Mouse (Mus musculus): Measurements from ENCODE around the gene Rgl3. TPM values are rescaled to one million over a fixed set of nuclear protein-coding genes. Genes with fewer than 3 reads are reported as not detected.
A peak's percentile ranks its signal among the peaks of the same experiment; 100 is the strongest.

Gene Rgl3
- polyA plus RNA-seq, 1 experiment = 3.9 TPM

DNA sequence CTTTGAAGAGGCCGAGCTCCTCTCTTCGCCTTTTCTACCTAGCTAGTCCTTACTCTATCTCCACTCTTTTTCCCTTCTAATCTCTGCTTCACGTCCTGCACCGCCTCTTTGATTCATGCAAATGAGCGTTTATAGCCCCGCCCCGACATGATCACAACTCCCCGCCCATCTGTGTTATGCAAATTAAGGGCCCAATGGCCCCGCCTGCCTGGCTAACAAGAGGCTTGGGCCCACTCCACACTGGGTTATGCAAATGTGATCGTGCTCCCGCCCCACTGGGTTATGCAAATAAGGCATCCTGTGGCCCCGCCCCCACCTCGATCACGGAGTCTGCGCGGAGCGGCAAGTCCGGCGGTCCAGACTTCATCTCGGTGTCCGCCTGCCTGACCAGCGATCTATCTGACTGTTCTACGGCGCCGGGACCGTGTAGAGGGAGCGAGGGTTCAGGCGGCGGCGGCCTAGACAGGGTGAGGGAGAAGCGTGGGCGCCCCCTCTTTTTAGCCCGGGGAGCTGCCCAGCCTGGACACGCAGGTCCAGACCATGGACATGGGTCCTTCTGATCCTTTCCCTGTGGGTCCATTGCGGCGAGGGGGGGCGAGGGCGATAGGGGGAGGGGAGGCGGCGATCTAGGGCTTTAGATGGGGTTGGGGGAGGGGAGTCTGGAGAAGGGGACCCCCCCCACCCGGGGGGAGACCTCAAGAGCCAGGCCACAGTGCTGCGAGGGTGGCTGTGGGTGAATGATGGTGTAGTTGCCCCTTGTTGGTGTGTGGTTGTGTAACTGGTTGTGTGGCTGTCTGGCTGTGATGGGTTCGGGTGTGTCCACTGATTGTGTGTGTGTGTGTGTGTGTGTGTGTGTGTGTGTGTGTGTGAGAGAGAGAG is 52.3 kb downstream of the Rgl3 start, which contains the start of gene Plppr2:
Gene Plppr2 (plus strand): TSS at position 342 of the 879 bp plus-strand sequence.
- Histone ChIP-seq H3K4me3 (ENCODE audit: control insufficient read depth, low read depth, low read length) (peak within 1 kb of the TSS; percentile 74), H3K36me3 (ENCODE audit: control insufficient read depth, insufficient read depth, low read length) (no peaks in the 10 kb centered on the region), H3K27me3 (ENCODE audit: control insufficient read depth, insufficient read depth, low read length) (no peaks in the 10 kb centered on the region), H3K4me1 (ENCODE audit: control insufficient read depth, insufficient read depth, low read length) (peaks cover 18% of the 10 kb centered on the region), H3K27ac (ENCODE audit: control insufficient read depth, insufficient read depth, low read depth, low read length) (no peak within 1 kb of the TSS)
- TF ChIP-seq CTCF (IDR thresholded peaks at IDR 0.05; ENCODE audit: control insufficient read depth, insufficient read depth, insufficient replicate concordance, low read depth, low read length) (no peak), POLR2A (IDR thresholded peaks at IDR 0.05; ENCODE audit: control insufficient read depth, low read depth, low read length) (no peak; the same call in 1 of the 2 replicates)

DNA sequence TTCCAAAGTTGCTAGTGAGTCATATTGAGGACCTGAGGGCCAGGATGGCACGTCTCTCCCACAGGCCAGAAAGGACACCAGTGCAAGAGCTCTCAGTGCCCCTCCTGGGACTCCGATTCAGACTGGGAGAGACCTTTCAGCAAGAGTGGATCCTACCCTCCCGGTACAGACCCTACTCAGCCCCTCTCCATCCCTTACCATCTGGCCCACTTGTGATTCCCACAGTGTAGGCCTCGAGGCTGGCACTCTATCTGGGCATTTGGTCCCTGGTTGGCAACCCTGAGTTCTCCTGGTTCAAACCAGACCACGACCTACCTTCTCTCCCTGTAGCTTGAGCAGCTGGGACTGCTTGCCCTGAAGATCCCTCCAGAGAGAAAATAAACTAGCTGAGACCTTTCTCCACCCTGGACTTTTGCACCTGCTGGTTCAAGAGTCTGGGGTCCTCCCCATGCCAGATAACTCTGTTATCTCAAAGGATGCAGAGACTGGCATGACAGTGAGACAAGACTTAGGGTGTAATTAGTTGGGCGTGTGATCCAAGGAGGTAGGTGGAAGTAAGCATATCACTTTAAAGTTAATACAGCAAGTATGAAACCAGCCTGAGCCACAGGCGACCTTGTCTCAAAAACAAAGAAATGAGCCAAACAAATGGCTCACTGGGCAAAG is 53.6 kb downstream of the Rgl3 start:
- H3K4me1 ChIP-seq (ENCODE audit: control insufficient read depth, insufficient read depth, low read length) = peaks cover 18% of the 10 kb centered on the region
- no peaks in the 10 kb centered on the region for H3K36me3 ChIP-seq (ENCODE audit: control insufficient read depth, insufficient read depth, low read length)
- H3K27ac ChIP-seq (ENCODE audit: control insufficient read depth, insufficient read depth, low read depth, low read length) = no peak overlapping the region
- TF ChIP-seq POLR2A (IDR thresholded peaks at IDR 0.05; ENCODE audit: control insufficient read depth, low read depth, low read length) = no peak
- no peak for TF ChIP-seq CTCF (IDR thresholded peaks at IDR 0.05; ENCODE audit: control insufficient read depth, insufficient read depth, insufficient replicate concordance, low read depth, low read length)
- H3K27me3 ChIP-seq (ENCODE audit: control insufficient read depth, insufficient read depth, low read length) = no peaks in the 10 kb centered on the region
- no peak overlapping the region for H3K4me3 ChIP-seq (ENCODE audit: control insufficient read depth, low read depth, low read length)

DNA sequence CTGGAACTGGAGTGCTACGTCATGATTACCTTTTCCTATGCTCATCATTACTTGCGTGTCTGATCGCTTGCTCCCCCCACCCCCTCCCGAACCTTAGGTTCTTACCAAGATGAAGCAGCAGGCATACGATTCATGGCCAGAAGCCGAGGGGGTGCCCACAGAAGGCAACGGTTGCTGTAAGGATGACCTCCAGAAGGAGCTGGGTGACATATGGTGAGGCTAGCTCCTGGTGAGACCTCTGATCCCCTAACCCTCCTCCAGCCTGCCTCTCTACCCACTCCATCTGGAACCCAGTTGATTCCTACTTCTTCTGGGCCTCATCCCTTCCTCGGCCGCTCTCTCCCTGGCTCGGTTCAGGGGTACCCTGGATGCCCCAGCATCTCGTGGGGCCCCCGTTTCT is 55.2 kb downstream of the Rgl3 start:
- no peak overlapping the region for H3K4me3 ChIP-seq (ENCODE audit: control insufficient read depth, low read depth, low read length)
- no peak for TF ChIP-seq POLR2A (IDR thresholded peaks at IDR 0.05; ENCODE audit: control insufficient read depth, low read depth, low read length)
- H3K27me3 ChIP-seq (ENCODE audit: control insufficient read depth, insufficient read depth, low read length) = no peaks in the 10 kb centered on the region
- H3K27ac ChIP-seq (ENCODE audit: control insufficient read depth, insufficient read depth, low read depth, low read length) = no peak overlapping the region
- H3K4me1 ChIP-seq (ENCODE audit: control insufficient read depth, insufficient read depth, low read length) = peaks cover 18% of the 10 kb centered on the region
- H3K36me3 ChIP-seq (ENCODE audit: control insufficient read depth, insufficient read depth, low read length) = no peaks in the 10 kb centered on the region

DNA sequence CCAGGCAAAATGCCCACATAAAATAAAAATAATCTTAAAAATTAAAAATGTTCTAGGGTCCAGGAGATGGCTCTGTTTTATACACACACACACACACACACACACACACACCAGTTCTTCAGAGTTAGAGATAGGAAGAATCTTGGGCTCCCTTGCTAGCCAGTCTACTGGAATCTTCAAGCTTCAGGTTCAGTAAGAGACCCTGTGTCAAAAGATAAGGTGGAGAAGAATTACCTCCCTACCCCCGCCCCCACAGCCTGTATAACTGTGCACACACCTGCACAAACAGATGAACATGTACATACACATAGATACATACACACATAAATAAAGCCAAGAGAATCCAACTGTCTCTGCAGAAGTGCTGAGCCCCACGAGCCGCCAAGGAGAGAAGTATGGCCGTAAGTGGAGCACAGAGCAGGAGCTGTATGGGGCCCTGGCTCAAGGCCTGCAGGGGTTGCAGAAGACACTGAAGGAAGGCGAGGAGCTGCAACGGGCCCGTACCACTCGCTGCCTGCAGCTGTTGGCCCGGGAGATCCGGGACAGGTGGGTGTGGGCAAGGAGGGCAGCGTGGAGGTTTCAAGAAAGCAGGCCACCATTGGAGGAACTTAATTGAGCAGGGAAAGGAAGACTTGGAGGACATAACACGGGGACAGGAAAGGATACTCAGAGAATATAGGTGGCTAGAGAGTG is 56.7 kb downstream of the Rgl3 start:
- H3K4me3 ChIP-seq (ENCODE audit: control insufficient read depth, low read depth, low read length) = peak overlapping the region; percentile 9; the same call in 1 of the 2 replicates
- TF ChIP-seq POLR2A (IDR thresholded peaks at IDR 0.05; ENCODE audit: control insufficient read depth, low read depth, low read length) (no peak), CTCF (IDR thresholded peaks at IDR 0.05; ENCODE audit: control insufficient read depth, insufficient read depth, insufficient replicate concordance, low read depth, low read length) (no peak)
- H3K27ac ChIP-seq (ENCODE audit: control insufficient read depth, insufficient read depth, low read depth, low read length) = no peak overlapping the region
- no peaks in the 10 kb centered on the region for H3K36me3 ChIP-seq (ENCODE audit: control insufficient read depth, insufficient read depth, low read length)
- no peaks in the 10 kb centered on the region for H3K27me3 ChIP-seq (ENCODE audit: control insufficient read depth, insufficient read depth, low read length)
- peaks cover 19% of the 10 kb centered on the region for H3K4me1 ChIP-seq (ENCODE audit: control insufficient read depth, insufficient read depth, low read length)

DNA sequence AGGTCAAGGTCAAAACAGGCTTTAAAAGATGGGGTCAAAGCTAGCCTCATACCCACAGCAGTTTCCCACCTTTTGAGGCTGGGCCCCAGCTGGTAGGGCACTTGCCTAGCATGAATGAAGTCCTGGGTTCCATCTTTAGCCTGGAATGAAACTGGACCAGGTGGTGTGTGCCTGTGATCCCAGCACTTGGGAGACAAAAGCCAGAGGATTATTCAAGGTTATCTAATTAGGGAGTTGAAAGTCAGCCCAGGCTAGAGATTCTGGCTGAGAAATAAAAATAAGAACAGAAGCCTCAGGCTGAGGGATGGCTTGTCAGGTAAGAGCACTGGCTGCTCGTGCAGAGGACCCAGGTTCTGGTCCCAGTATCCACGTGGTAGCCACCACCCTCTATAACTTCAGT is 57.2 kb downstream of the Rgl3 start:
- Histone ChIP-seq H3K36me3 (ENCODE audit: control insufficient read depth, insufficient read depth, low read length) (no peaks in the 10 kb centered on the region), H3K4me1 (ENCODE audit: control insufficient read depth, insufficient read depth, low read length) (peaks cover 19% of the 10 kb centered on the region), H3K27me3 (ENCODE audit: control insufficient read depth, insufficient read depth, low read length) (no peaks in the 10 kb centered on the region), H3K4me3 (ENCODE audit: control insufficient read depth, low read depth, low read length) (no peak overlapping the region), H3K27ac (ENCODE audit: control insufficient read depth, insufficient read depth, low read depth, low read length) (no peak overlapping the region)
- TF ChIP-seq CTCF (IDR thresholded peaks at IDR 0.05; ENCODE audit: control insufficient read depth, insufficient read depth, insufficient replicate concordance, low read depth, low read length) (no peak), POLR2A (IDR thresholded peaks at IDR 0.05; ENCODE audit: control insufficient read depth, low read depth, low read length) (no peak)

DNA sequence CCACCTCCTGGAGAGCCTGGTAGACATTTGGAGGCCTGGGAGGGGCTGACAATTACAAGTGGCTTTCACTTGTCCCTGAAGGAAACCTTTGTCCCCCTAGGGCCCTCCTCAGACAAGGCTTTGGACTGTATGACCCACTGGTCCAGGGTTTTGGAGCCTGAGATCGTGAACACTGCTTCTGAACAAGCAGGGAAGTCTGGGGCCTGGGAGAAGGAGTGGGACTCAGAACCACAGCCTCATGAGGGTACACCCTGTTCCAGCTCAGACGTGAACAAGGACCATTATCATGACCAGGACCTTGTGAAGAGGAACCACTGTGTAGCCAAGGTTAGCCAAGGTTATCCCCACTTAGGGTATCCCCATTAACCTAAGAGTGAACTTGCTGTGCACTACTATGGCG is 60.0 kb downstream of the Rgl3 start:
- H3K27ac ChIP-seq (ENCODE audit: control insufficient read depth, insufficient read depth, low read depth, low read length) = no peak overlapping the region
- H3K36me3 ChIP-seq (ENCODE audit: control insufficient read depth, insufficient read depth, low read length) = no peaks in the 10 kb centered on the region
- H3K27me3 ChIP-seq (ENCODE audit: control insufficient read depth, insufficient read depth, low read length) = no peaks in the 10 kb centered on the region
- peaks cover 22% of the 10 kb centered on the region for H3K4me1 ChIP-seq (ENCODE audit: control insufficient read depth, insufficient read depth, low read length)
- no peak for TF ChIP-seq POLR2A (IDR thresholded peaks at IDR 0.05; ENCODE audit: control insufficient read depth, low read depth, low read length)
- TF ChIP-seq CTCF (IDR thresholded peaks at IDR 0.05; ENCODE audit: control insufficient read depth, insufficient read depth, insufficient replicate concordance, low read depth, low read length) = no peak
- peak overlapping the region; percentile 94 for H3K4me3 ChIP-seq (ENCODE audit: control insufficient read depth, low read depth, low read length)

DNA sequence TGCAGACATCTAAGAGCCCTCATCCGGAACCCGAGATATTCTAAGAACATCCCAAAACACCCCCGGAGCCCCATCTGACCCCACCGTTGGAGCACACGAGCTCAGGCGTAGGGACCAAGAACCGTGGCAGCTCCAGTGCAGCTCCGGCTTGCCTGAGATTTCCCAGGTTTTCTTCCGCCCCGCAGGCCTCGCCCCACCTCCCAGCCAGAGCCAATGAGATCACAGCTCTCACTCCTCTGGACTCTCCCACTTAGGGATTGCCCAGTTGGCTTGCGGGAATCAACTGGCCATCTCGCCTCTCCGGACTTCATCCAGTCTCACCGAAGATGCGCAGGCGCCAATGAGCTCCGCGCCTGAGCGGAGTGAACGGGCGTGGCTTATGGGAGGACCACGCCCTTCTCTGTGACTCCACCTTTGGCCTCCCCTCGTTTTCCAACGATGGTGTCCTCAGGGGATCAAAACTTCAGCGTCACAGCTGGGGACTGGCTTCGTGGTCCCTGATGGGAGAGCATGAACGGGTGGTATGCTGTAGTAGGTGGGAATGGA is 62.0 kb downstream of the Rgl3 start, which contains the start of the genes Ccdc159 and Tmem205:
Gene Ccdc159 (plus strand): TSS at position 264 of the 546 bp plus-strand sequence.
Gene Tmem205 (minus strand): TSS at position 349 of the 546 bp plus-strand sequence.
- Histone ChIP-seq H3K36me3 (ENCODE audit: control insufficient read depth, insufficient read depth, low read length) (no peaks in the 10 kb centered on the region), H3K27ac (ENCODE audit: control insufficient read depth, insufficient read depth, low read depth, low read length) (peak within 1 kb of the TSS; percentile 83), H3K4me1 (ENCODE audit: control insufficient read depth, insufficient read depth, low read length) (peaks cover 9% of the 10 kb centered on the region), H3K27me3 (ENCODE audit: control insufficient read depth, insufficient read depth, low read length) (no peaks in the 10 kb centered on the region), H3K4me3 (ENCODE audit: control insufficient read depth, low read depth, low read length) (peak within 1 kb of the TSS; percentile 94)
- peak; percentile 75; the same call in 1 of the 2 replicates for TF ChIP-seq POLR2A (IDR thresholded peaks at IDR 0.05; ENCODE audit: control insufficient read depth, low read depth, low read length)
- TF ChIP-seq CTCF (IDR thresholded peaks at IDR 0.05; ENCODE audit: control insufficient read depth, insufficient read depth, insufficient replicate concordance, low read depth, low read length) = no peak

All from testis, adult 2 months (tissue).